Mouse (Mus musculus) midbrain, embryonic 13.5 days (tissue): ENCODE data around the gene Mtss1l. TPM values are rescaled to one million over a fixed set of nuclear protein-coding genes. Genes with fewer than 3 reads are reported as not detected.

ENCODE experiments used
- polyA plus RNA-seq: library from polyadenylated mRNA; unstranded; fragments of >200 nt; fragmentation: Nextera tagmentation; extraction: Ambion mirVana; gene quantifications from 2 replicates; pipeline ENCODE4 v1.2.1, GENCODE M21; 2015

Gene Mtss1l
- polyA plus RNA-seq, 1 experiment from 2014 or later: 16.6 TPM

Other genes starting within 250 kb of the Mtss1l start
- 21.8 and 23.6 TPM in 2 replicates for gene Vac14, start 102.9 kb upstream of the Mtss1l start, polyA plus RNA-seq
- gene Il34, start 84.4 kb downstream of the Mtss1l start, polyA plus RNA-seq: 2.2 and 2.7 TPM in 2 replicates
- 72.6 and 76.2 TPM in 2 replicates for gene Cog4, start 125.1 kb downstream of the Mtss1l start, polyA plus RNA-seq
- gene Sf3b3, start 125.3 kb downstream of the Mtss1l start, polyA plus RNA-seq: 133 and 134 TPM in 2 replicates
- gene Fuk, start 181.0 kb downstream of the Mtss1l start, polyA plus RNA-seq: 8.2 and 9.6 TPM in 2 replicates
- gene St3gal2, start 198.4 kb downstream of the Mtss1l start, polyA plus RNA-seq: 20.8 and 22.9 TPM in 2 replicates